Mouse (Mus musculus) left cerebral cortex, postnatal 36 days (tissue): ENCODE data around the gene Smim23. TPM values are rescaled to one million over a fixed set of nuclear protein-coding genes. Genes with fewer than 3 reads are reported as not detected.

Experiments used
- DNase-seq, 2 experiments: peaks; one replicate each; pipeline ENCODE4 v3.0.0; 2021 to 2022; ENCODE audit warnings: low spot score in 2 of 2, mixed read lengths in 1 of 2
- intact Hi-C: fragments of 180-260 bp; cut with DNase I; formaldehyde crosslinking; loops from one replicate; pipeline ENCODE4 v1.15.1; 2025
- total RNA-seq, 2 experiments: library from RNA; stranded (reverse); gene quantifications; 2 replicates each; pipeline ENCODE4 v1.2.3; 2021

The Smim23 gene
- total RNA-seq, 2 experiments from 2014 or later, result not detected

DNA sequence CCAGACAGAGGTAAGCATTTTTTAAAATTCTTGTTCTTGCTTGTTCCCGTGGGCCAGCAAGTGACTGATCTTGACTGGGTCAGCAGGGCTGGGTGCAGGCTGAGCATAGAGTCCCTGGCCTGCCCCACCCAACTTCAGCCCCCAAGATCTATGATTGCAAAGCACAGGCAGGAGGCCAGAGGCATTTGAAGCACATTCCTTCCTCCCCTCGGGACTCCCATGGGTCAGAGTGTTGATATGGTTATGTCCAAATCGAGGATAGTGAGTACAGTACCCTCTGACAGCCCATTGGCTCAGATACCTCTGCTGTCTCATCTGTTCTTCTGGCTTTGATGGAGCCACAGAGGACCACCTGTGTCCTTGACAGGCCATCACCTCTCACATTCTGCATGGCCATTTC is 41.7 kb downstream of the Smim23 start:
- intact Hi-C loops, result no loop called here
- no peak for DNase-seq

DNA sequence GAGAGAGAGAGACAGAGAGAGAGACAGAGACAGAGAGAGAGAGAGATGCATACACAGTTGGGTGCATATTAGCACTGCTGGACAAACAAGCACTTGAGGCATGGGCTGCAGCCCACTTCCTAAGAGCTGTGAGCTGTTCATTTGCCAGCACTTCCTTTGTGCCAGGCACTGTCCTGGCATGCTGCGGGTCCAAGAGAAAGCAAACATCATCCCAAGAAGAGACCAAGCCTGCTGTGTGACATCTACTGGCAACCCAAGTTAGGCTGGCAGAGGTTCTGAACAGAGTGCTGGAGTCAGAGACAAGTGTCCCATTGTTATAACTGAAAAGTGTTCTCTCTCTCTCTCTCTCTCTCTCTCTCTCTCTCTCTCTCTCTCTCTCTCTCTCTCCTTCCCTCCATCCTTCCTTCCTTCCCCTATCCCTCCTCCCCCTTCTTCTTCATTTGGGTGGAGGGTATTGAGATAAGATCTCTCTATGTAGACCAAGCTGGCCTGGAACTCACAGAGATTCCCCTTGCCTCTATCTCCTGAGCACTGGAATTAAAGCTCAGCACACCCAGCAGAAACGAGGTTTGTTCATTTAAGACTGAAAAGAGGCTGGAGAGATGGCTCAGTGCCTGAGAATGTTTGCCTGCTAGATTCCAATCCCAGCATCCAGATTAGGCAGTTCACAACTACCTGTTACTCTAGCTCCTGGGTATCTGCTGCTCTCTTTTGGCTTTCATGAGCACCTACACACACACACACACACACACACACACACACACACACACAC is 42.6 kb downstream of the Smim23 start:
- intact Hi-C loops, result no loop called here

DNA sequence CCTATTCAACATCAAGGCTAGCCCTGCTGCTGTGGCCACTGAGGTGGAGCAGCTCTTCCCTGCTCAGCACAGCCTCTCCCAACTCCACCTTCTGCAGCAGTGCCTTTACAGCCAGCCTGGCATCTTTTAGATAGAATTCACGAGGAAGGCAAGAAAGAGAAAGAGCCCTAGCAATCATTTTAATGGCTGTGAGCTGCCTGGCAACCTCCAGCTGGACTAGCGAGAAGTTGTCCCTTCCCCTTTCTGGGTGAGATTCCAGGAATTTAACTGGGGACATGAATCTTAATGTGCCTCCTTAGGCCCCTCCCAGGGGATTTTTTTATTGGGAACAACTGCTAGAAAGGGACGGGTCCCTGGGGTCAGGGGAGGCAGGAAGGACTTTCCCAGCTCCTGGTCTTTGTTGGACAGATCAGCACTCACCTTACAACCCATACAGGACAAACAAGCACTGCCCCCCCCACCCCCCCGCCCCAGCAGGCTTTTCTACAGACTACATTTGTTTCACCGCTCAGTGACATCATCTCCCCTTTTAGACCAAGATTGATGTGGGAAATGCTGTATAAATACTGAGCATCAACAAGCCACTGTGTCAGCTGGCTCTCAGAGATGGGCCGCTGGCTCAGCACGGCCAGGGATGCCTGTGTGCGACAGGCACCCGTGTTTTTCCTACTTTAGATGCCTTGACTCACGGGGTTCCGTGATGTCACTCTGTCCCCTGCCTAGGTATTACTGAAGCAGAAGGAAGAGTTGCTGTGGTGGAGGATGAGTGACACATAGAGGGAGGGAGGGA is 43.5 kb downstream of the Smim23 start:
- intact Hi-C loops, result no loop called here
- no peak for DNase-seq

More for the DNA sequence above, 42.6 kb downstream of the Smim23 start:
- DNase-seq, result no peak

DNA sequence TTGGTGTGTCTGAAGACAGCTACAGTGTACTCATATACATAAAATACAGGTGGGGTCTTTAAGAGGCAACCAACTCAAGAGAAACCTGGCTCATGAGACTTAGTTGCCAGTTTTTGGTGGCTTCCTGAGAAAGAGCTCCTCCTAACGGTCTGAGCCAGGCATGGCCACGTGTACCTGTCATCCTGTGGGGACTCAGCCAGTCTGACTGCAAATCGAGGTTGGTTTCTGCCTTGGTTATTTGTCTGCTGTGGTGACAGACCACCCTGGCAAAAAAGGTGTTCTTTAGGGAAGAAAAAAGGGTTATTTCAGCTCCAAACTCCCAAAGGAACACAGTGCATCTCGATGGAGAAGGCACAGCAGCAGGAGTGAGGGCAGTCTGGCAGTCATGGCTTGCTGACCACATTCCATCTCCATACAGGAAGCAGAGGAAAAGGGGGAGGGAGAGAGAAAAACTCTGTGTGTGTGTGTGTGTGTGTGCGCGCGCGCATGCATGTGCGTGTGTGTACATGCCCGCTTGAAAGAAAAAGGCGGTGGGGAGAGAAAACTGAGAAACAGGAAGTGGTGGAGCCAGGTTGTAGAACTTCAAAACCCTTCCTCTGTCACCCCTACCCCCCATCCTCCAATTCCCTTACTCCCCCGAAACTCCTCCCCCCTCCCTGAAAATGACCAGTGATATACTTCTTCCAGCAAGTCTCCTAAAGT is 55.6 kb downstream of the Smim23 start:
- DNase-seq, result no peak
- intact Hi-C loops, result no loop called here

Other genes starting within 250 kb of the Smim23 start
- 100 to 1,000 TPM; 119 to 124 TPM for gene Fbxw11, start 181.9 kb downstream of the Smim23 start, total RNA-seq